Mouse (Mus musculus): ENCODE measurements at regions not wholly inside any gene's neighbourhood (a gene's known extent, or its start where the extent isn't known, plus 50 kb on each side); places are given as distances from the start of the nearest gene placed in this dataset.

DNA sequence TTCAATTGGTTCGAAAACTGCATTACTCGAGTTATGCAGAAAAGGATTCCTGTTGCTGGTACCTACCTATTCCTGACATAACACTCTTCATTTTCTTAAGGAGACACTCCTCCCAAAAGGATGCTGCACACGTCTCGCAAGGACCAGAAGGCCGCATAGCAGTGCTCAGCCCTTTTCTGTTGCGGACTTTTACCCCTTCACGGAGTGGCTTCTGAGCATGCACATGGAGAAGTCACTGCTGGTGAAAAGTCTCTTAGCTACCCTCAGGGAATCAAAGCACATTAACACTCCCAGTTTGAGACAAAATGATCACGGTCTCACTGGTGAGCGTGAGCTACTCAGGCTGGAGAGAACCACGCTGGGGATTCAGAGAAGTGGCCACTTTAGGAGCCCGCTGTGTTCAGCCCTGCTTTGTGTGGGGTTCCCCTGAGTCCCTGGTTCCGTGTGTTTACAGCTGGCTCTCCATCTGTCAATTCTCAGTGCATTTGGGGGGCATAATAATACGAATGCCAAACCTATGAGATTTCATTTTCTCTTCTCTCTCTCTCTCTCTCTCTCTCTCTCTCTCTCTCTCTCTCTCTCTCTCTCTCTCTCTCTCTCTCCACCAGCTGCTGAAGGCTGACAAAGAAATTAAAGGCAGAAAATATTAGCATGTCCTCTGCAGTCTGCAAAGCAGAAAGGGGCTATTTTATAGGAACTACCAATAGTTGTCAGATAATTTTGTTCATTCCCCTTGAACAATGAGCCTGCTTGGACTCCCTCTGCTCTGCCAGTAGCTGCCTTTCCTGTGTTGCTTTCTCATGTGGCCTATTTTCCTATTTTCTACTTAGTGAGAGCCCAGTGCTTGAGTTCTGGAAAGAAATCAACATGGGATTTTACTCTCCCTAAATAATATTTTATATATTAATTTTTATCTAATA is 160.7 kb downstream of the Basp1 start:
- no peaks in the 10 kb centered on the region for H3K36me3 ChIP-seq (ENCODE audit: insufficient read depth, low read length)
- no peaks in the 10 kb centered on the region for H3K4me1 ChIP-seq (ENCODE audit: insufficient read depth, low read length)
- 79% methylated on average over 13 of the region's 13 CpGs for WGBS
- no peak overlapping the region for H3K4me3 ChIP-seq (ENCODE audit: low read length)
- H3K9ac ChIP-seq (replicated peaks; ENCODE audit: low read length), result no peak overlapping the region
- ATAC-seq (ENCODE audit: low FRiP score, low TSS enrichment), result no peak
- no peaks in the 10 kb centered on the region for H3K9me3 ChIP-seq (ENCODE audit: low read length)
- H3K4me2 ChIP-seq (replicated peaks; ENCODE audit: low read depth, low read length), result no peak overlapping the region
- no peak overlapping the region for H3K27ac ChIP-seq (ENCODE audit: low read length)
- no peaks in the 10 kb centered on the region for H3K27me3 ChIP-seq (ENCODE audit: insufficient read depth, low read length)

GRCm38 (mm10) chr15:25245631-25246030 is 167.9 kb downstream of the Basp1 start:
- no peak for ATAC-seq (ENCODE audit: low FRiP score, low TSS enrichment)
- H3K27ac ChIP-seq (ENCODE audit: low read length), result no peak overlapping the region
- no peaks in the 10 kb centered on the region for H3K9me3 ChIP-seq (ENCODE audit: low read length)
- no peaks in the 10 kb centered on the region for H3K27me3 ChIP-seq (ENCODE audit: insufficient read depth, low read length)
- H3K4me3 ChIP-seq (ENCODE audit: low read length), result no peak overlapping the region
- no peak overlapping the region for H3K9ac ChIP-seq (replicated peaks; ENCODE audit: low read length)
- 89% methylated on average over 8 of the region's 8 CpGs for WGBS
- H3K36me3 ChIP-seq (ENCODE audit: insufficient read depth, low read length), result no peaks in the 10 kb centered on the region
- H3K4me1 ChIP-seq (ENCODE audit: insufficient read depth, low read length), result no peaks in the 10 kb centered on the region
- H3K4me2 ChIP-seq (replicated peaks; ENCODE audit: low read depth, low read length), result no peak overlapping the region

DNA sequence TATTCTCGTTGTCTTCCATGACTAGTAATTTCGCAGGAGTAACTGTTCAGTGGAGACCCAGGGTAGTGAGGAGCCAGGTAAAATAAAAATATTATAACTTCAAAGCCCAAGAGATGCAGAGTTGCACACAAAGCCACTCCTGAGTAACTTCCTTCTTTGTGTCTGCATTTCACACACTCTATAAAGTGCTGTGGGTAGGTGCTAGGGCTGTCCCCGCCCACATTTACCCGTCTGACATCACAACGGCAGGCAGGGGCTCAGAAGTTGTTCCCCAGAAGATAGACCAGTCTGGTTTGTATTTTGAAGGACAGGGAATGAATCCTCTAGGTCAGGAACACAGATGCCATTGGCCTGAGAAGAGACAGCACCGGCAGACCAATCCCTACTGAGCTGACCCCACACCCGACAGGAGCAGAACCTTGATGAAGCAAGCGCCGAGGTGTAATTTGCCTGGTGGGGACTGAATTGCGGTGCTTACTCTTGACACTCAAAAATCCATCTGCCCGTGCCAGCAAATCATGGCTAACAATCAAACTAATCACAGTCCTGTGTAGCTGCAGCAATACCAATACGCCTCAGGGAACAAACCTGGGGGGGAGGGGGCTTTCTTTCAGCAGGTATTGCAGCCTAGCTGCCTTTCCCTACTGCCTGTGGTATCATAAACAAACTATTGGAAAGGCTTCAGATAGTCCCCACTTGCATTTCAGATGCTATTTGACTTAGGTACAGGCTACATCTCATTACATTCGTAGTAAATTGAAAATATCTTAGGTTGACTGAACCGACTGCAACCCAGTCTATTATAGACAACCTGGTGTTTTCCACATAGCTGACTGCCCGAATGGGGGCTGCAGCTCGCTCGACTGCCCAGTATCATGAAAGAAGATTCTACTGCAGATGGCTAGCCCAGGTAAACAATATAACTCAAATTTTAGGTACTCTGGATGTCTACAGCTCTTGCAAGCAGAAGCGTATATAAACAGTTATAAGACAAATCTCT is 175.6 kb downstream of the Basp1 start:
- no peak for ATAC-seq (ENCODE audit: low FRiP score, low TSS enrichment)
- no peaks in the 10 kb centered on the region for H3K27me3 ChIP-seq (ENCODE audit: insufficient read depth, low read length)
- H3K27ac ChIP-seq (ENCODE audit: low read length), result no peak overlapping the region
- no peaks in the 10 kb centered on the region for H3K36me3 ChIP-seq (ENCODE audit: insufficient read depth, low read length)
- H3K9ac ChIP-seq (replicated peaks; ENCODE audit: low read length), result no peak overlapping the region
- no peaks in the 10 kb centered on the region for H3K4me1 ChIP-seq (ENCODE audit: insufficient read depth, low read length)
- no peak overlapping the region for H3K4me2 ChIP-seq (replicated peaks; ENCODE audit: low read depth, low read length)
- H3K9me3 ChIP-seq (ENCODE audit: low read length), result no peaks in the 10 kb centered on the region
- 61% methylated on average over 18 of the region's 18 CpGs for WGBS
- H3K4me3 ChIP-seq (ENCODE audit: low read length), result no peak overlapping the region

GRCm38 (mm10) chr15:25236191-25236723 is 177.3 kb downstream of the Basp1 start:
- H3K27ac ChIP-seq (ENCODE audit: low read length), result no peak overlapping the region
- no peak overlapping the region for H3K4me3 ChIP-seq (ENCODE audit: low read length)
- no peak overlapping the region for H3K4me2 ChIP-seq (replicated peaks; ENCODE audit: low read depth, low read length)
- no peak overlapping the region for H3K9ac ChIP-seq (replicated peaks; ENCODE audit: low read length)
- no peaks in the 10 kb centered on the region for H3K36me3 ChIP-seq (ENCODE audit: insufficient read depth, low read length)
- H3K9me3 ChIP-seq (ENCODE audit: low read length), result no peaks in the 10 kb centered on the region
- no peaks in the 10 kb centered on the region for H3K4me1 ChIP-seq (ENCODE audit: insufficient read depth, low read length)
- WGBS, result 73% methylated on average over 6 of the region's 6 CpGs
- no peak for ATAC-seq (ENCODE audit: low FRiP score, low TSS enrichment)
- H3K27me3 ChIP-seq (ENCODE audit: insufficient read depth, low read length), result no peaks in the 10 kb centered on the region

DNA sequence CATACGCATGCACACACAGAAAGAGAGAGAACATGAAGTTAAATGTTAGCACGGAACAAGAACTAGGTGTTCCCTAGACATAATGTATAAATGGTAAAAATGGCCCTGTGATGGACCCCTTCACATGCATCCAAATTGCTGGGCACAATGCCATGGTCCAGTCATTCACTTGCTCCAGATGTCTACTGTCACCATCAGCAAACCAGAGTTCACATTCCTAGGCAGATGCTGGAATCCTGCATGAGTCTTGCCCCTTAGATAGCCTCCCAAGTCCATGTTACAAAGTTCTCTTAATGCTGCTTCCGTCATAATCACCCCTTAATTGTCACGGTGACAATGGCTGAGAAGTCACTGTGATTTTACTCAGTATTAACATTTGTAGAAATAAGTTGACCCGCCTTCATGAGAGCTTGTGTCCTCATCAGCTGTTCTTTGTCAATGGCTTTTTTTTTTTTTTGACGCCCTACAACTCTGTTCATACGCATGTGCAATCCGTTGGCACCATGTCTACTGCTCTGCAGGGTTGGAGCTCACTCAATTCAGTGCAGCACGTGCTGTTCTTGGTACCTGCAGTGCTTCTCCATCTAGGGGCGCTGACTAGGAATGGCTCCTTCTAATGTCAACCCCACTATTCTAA is 179.4 kb downstream of the Basp1 start:
- no peak overlapping the region for H3K27ac ChIP-seq (ENCODE audit: low read length)
- 83% methylated on average over 10 of the region's 10 CpGs for WGBS
- H3K27me3 ChIP-seq (ENCODE audit: insufficient read depth, low read length), result no peaks in the 10 kb centered on the region
- no peaks in the 10 kb centered on the region for H3K36me3 ChIP-seq (ENCODE audit: insufficient read depth, low read length)
- H3K4me2 ChIP-seq (replicated peaks; ENCODE audit: low read depth, low read length), result no peak overlapping the region
- H3K9me3 ChIP-seq (ENCODE audit: low read length), result no peaks in the 10 kb centered on the region
- no peak overlapping the region for H3K9ac ChIP-seq (replicated peaks; ENCODE audit: low read length)
- ATAC-seq (ENCODE audit: low FRiP score, low TSS enrichment), result no peak
- no peak overlapping the region for H3K4me3 ChIP-seq (ENCODE audit: low read length)
- no peaks in the 10 kb centered on the region for H3K4me1 ChIP-seq (ENCODE audit: insufficient read depth, low read length)

- no peaks in the 10 kb centered on the region for H3K36me3 ChIP-seq (ENCODE audit: insufficient read depth, low read length)
- 85% methylated on average over 4 of the region's 4 CpGs for WGBS
Measured at GRCm38 (mm10) chr15:25230213-25230612, 183.4 kb downstream of the Basp1 start.

GRCm38 (mm10) chr15:25229807-25230206 is 183.8 kb downstream of the Basp1 start:
- Histone ChIP-seq H3K9me3 (ENCODE audit: low read length) (no peaks in the 10 kb centered on the region), H3K4me2 (replicated peaks; ENCODE audit: low read depth, low read length) (no peak overlapping the region), H3K36me3 (ENCODE audit: insufficient read depth, low read length) (no peaks in the 10 kb centered on the region), H3K9ac (replicated peaks; ENCODE audit: low read length) (no peak overlapping the region), H3K27ac (ENCODE audit: low read length) (no peak overlapping the region), H3K4me3 (ENCODE audit: low read length) (no peak overlapping the region), H3K4me1 (ENCODE audit: insufficient read depth, low read length) (peaks cover 7% of the 10 kb centered on the region), H3K27me3 (ENCODE audit: insufficient read depth, low read length) (no peaks in the 10 kb centered on the region)
- 91% methylated on average over 11 of the region's 11 CpGs for WGBS
- ATAC-seq (ENCODE audit: low FRiP score, low TSS enrichment), result no peak

More at GRCm38 (mm10) chr15:25230213-25230612, 183.4 kb downstream of the Basp1 start:
- Histone ChIP-seq H3K4me3 (ENCODE audit: low read length) (no peak overlapping the region), H3K27ac (ENCODE audit: low read length) (no peak overlapping the region), H3K4me1 (ENCODE audit: insufficient read depth, low read length) (peaks cover 7% of the 10 kb centered on the region), H3K27me3 (ENCODE audit: insufficient read depth, low read length) (no peaks in the 10 kb centered on the region), H3K9me3 (ENCODE audit: low read length) (no peaks in the 10 kb centered on the region), H3K4me2 (replicated peaks; ENCODE audit: low read depth, low read length) (no peak overlapping the region), H3K9ac (replicated peaks; ENCODE audit: low read length) (no peak overlapping the region)
- ATAC-seq (ENCODE audit: low FRiP score, low TSS enrichment), result no peak

- H3K9me3 ChIP-seq (ENCODE audit: low read length), result no peaks in the 10 kb centered on the region
- no peak overlapping the region for H3K27ac ChIP-seq (ENCODE audit: low read length)
- H3K4me1 ChIP-seq (ENCODE audit: insufficient read depth, low read length), result peaks cover 7% of the 10 kb centered on the region
- 37% methylated on average over 7 of the region's 7 CpGs for WGBS
- no peaks in the 10 kb centered on the region for H3K36me3 ChIP-seq (ENCODE audit: insufficient read depth, low read length)
- no peak overlapping the region for H3K9ac ChIP-seq (replicated peaks; ENCODE audit: low read length)
- no peak overlapping the region for H3K4me2 ChIP-seq (replicated peaks; ENCODE audit: low read depth, low read length)
- H3K27me3 ChIP-seq (ENCODE audit: insufficient read depth, low read length), result no peaks in the 10 kb centered on the region
- no peak for ATAC-seq (ENCODE audit: low FRiP score, low TSS enrichment)
- H3K4me3 ChIP-seq (ENCODE audit: low read length), result no peak overlapping the region
Measured at GRCm38 (mm10) chr15:25227496-25227895, 186.1 kb downstream of the Basp1 start.

DNA sequence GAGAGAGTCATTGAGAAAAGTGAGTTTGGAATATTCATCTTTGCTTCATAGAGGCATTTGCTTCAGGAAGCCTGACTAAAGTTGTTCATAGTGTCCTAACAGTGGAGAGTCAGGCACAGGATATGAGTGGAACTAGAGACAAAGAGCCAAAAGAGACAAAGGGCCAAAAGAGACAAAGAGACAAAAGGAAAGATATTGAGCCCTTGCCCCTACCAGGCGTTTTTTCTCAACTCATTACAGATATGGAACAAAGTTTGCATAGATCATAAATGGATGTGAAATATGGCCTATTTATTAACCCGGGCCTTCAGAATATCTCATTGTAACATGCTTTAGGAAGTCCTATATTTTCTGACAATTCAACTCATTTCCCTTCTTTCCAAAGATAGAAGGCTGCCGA is 187.6 kb downstream of the Basp1 start:
- Histone ChIP-seq H3K36me3 (ENCODE audit: insufficient read depth, low read length) (no peaks in the 10 kb centered on the region), H3K27ac (ENCODE audit: low read length) (no peak overlapping the region), H3K9me3 (ENCODE audit: low read length) (no peaks in the 10 kb centered on the region), H3K27me3 (ENCODE audit: insufficient read depth, low read length) (no peaks in the 10 kb centered on the region), H3K4me1 (ENCODE audit: insufficient read depth, low read length) (peaks cover 7% of the 10 kb centered on the region), H3K4me3 (ENCODE audit: low read length) (no peak overlapping the region), H3K4me2 (replicated peaks; ENCODE audit: low read depth, low read length) (no peak overlapping the region), H3K9ac (replicated peaks; ENCODE audit: low read length) (no peak overlapping the region)
- WGBS, result 27% methylated on average over 3 of the region's 3 CpGs
- ATAC-seq (ENCODE audit: low FRiP score, low TSS enrichment), result no peak
